Mouse (Mus musculus): Measurements from ENCODE around the gene H2al1c.
"Not testable (repeated sequence)": the region's sequence is repeated elsewhere in the genome, so short reads cannot be mapped to it uniquely, and the experiment has no call there.

H2al1c gene

GRCm38 (mm10) chrX:11305355-11305754 lies at the start of gene H2al1c:
H2al1c (plus strand) TSS chrX:11305655.
- DNase-seq (ENCODE audit: low spot score in 2 of 2) = not testable (repeated sequence)

GRCm38 (mm10) chrX:11264918-11265317 lies 40.5 kb upstream of the H2al1c start:
- DNase-seq (ENCODE audit: low spot score in 2 of 2) = no peak

GRCm38 (mm10) chrX:11267791-11268190 lies 37.7 kb upstream of the H2al1c start:
- DNase-seq (ENCODE audit: low spot score in 2 of 2) = peak in 1 of 2 experiments; percentile 9

- no peak for DNase-seq (ENCODE audit: low spot score in 2 of 2)
Observed at GRCm38 (mm10) chrX:11269074-11269473, 36.4 kb upstream of the H2al1c start.

- DNase-seq (ENCODE audit: low spot score in 2 of 2) = no peak
Observed at GRCm38 (mm10) chrX:11273190-11273589, 32.3 kb upstream of the H2al1c start.

GRCm38 (mm10) chrX:11277083-11277482 lies 28.4 kb upstream of the H2al1c start:
- no peak for DNase-seq (ENCODE audit: low spot score in 2 of 2)

- DNase-seq (ENCODE audit: low spot score in 2 of 2) = no peak
Observed at GRCm38 (mm10) chrX:11280741-11281140, 24.7 kb upstream of the H2al1c start.

GRCm38 (mm10) chrX:11288306-11288882 lies 17.1 kb upstream of the H2al1c start:
- no peak for DNase-seq (ENCODE audit: low spot score in 2 of 2)

- no peak for DNase-seq (ENCODE audit: low spot score in 2 of 2)
Observed at GRCm38 (mm10) chrX:11289244-11289643, 16.2 kb upstream of the H2al1c start.

GRCm38 (mm10) chrX:11298957-11299356 lies 6.5 kb upstream of the H2al1c start, which contains the start of gene H2al1a:
H2al1a (plus strand) TSS chrX:11299257.
- DNase-seq (ENCODE audit: low spot score in 2 of 2) = not testable (repeated sequence)

- not testable (repeated sequence) for DNase-seq (ENCODE audit: low spot score in 2 of 2)
Observed at GRCm38 (mm10) chrX:11302132-11302531, 3.3 kb upstream of the H2al1c start, which contains the start of gene H2al1b. H2al1b (plus strand) TSS chrX:11302432.

GRCm38 (mm10) chrX:11308524-11308923 lies 3.1 kb downstream of the H2al1c start, which contains the start of gene H2al1d:
H2al1d (plus strand) TSS chrX:11308824.
- DNase-seq (ENCODE audit: low spot score in 2 of 2) = not testable (repeated sequence)

GRCm38 (mm10) chrX:11311634-11312033 lies 6.2 kb downstream of the H2al1c start, which contains the start of gene H2al1e:
H2al1e (plus strand) TSS chrX:11311934.
- not testable (repeated sequence) for DNase-seq (ENCODE audit: low spot score in 2 of 2)

GRCm38 (mm10) chrX:11314858-11315257 lies 9.4 kb downstream of the H2al1c start, which contains the start of gene H2al1f:
H2al1f (plus strand) TSS chrX:11315158.
- DNase-seq (ENCODE audit: low spot score in 2 of 2) = not testable (repeated sequence)

- DNase-seq (ENCODE audit: low spot score in 2 of 2) = not testable (repeated sequence)
Observed at GRCm38 (mm10) chrX:11317956-11318355, 12.5 kb downstream of the H2al1c start, which contains the start of gene H2al1g. H2al1g (plus strand) TSS chrX:11318256.

- DNase-seq (ENCODE audit: low spot score in 2 of 2) = not testable (repeated sequence)
Observed at GRCm38 (mm10) chrX:11321192-11321591, 15.7 kb downstream of the H2al1c start, which contains the start of gene H2al1h. H2al1h (plus strand) TSS chrX:11321492.

GRCm38 (mm10) chrX:11324359-11324758 lies 18.9 kb downstream of the H2al1c start, which contains the start of gene H2al1i:
H2al1i (plus strand) TSS chrX:11324659.
- not testable (repeated sequence) for DNase-seq (ENCODE audit: low spot score in 2 of 2)

- not testable (repeated sequence) for DNase-seq (ENCODE audit: low spot score in 2 of 2)
Observed at GRCm38 (mm10) chrX:11327522-11327921, 22.1 kb downstream of the H2al1c start, which contains the start of gene H2al1j. H2al1j (plus strand) TSS chrX:11327822.

- DNase-seq (ENCODE audit: low spot score in 2 of 2) = no peak
Observed at GRCm38 (mm10) chrX:11345762-11346161, 40.3 kb downstream of the H2al1c start.

- DNase-seq (ENCODE audit: low spot score in 2 of 2) = no peak
Observed at GRCm38 (mm10) chrX:11346756-11347155, 41.3 kb downstream of the H2al1c start.

Measured in right cerebral cortex, adult 2 months (tissue).